Mouse (Mus musculus): ENCODE measurements around the gene Rere. TPM values are rescaled to one million over a fixed set of nuclear protein-coding genes. Genes with fewer than 3 reads are reported as not detected.

Gene Rere
- total RNA-seq, 2 experiments from 2014 or later, result 98.6 to 106 TPM

DNA sequence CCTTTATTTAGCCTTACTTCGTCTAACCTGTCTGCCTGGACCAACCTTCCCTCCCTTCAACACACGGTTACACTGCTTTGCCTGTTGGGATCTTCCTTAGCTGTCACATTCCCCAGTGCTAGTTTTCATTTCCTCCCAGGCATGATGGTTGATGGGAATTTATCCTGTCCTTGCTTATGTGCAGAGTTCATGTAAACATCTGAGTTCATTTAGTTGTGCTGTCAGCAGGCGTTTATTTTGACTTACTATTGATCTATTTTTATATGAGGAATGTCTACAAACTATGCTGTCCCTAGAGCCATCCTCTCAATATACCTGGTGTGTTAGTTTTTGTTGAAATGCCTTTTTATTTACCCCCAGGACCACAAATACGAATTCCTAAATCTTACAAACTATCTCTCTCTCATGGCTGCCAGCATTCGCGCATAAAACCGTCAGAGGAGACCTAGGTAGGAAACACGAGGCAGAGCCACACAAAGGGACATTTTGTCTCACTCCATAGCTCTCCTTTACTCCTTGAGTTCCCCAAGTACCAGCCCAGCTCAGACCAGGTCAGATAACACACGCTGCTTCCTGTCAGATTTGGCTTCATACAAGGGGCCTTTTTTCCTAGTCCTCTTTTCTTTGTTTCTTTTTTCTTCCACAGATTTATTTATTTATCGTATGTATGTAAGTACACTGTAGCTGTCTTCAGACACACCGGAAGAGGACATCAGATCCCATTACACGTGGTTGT lies 173.3 kb downstream of the Rere start:
- DNase-seq, result no peak
- intact Hi-C loops (cut with DNase I), result no loop called here

DNA sequence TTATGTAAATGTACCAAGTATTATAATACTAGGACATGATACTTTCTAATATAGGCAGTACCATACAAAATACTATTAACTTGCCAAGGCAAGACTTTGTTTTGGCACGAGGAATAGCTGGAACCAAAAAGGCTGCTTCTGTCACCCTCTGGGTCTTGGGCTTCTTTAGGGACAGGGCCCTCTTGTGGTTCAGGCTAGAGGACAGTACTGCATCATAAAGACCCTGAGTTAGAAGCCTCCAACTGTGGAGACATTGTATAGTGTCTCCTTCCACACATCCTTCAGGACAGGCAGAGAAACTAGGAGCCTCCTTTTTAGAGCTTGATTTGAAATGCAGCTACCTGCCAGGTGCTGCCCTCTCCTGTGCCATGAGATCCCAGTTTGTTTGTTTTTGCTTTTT lies 174.3 kb downstream of the Rere start:
- no peak for DNase-seq
- intact Hi-C loops (cut with DNase I), result no loop called here

DNA sequence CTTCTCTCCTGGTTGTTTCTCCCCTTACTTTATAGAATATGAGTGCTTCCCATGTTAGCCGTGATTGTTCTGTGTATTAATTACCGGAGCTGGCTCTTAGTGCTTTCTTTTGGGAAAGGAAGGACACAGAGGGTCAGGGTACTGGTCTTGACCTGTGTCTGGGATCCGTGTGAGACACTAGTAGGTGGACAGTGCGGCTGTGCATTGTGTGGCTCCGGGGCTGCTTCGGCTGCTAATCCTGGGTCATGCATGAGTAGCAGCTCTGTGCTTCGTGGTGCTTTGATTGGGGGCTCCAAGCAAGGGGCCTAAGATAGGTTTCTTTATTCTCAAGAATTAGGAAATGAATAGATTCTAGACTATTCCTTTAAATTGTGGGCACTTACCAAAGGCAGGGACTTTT lies 175.0 kb downstream of the Rere start:
- no peak for DNase-seq
- intact Hi-C loops (cut with DNase I), result no loop called here

DNA sequence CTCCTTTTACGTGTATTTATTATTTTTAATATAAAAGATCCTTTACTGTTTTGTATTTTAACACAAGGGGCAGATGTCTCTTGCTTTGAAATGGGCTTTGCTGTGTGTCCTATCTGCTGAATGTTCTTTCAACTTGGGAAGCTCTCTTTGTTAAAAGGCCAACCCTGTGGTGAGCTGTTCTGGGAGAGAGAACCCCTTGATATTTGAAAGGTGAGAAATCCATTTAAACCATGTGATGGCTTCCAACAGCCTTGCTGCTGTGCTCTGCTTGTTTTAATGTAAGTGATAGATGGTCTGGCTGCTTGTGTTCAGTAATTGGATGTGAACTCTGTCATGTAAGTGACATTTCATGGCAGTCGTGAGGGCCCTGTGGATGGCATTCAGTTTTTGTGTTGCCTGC lies 175.4 kb downstream of the Rere start:
- intact Hi-C loops (cut with DNase I), result no loop called here
- DNase-seq, result no peak

DNA sequence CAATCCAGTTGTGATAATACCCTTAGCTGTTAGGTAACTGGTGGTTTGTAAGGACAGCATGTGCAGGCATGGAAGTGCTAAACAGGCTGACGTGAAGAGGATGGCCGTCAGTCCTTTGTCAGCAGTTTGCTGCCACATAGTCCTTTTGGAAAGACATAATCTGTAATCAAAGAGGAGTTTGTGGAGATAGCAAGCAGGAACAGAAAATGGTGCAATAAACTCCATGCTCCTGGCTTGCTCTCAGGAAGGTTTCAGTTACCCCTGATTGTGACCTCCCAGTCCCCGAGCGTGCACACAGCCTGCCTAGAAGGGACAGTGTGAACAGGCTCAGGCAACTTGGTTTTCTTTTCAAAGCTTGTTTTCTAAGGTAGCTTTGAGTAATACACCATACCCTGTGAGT lies 175.9 kb downstream of the Rere start:
- DNase-seq, result no peak
- intact Hi-C loops (cut with DNase I), result no loop called here

DNA sequence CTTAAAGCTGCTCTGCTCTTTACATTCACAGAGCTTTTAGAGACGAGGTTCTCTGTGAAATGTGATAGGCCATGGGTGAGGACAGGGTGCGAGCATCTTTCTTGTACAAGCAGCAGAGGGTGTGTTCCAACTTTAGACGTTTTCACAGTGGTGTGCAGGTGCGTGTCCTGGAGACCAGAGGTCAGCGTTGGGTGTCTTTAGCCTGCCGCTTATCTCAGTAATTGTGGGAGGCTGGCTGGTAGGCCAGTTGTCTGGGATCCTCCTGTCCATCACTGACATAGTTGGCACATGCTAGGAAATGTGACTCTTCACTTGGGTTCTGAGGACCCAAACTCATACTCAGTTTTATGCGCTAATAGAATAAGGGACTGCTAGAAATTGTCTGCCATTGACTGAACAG lies 176.3 kb downstream of the Rere start:
- no peak for DNase-seq
- intact Hi-C loops (cut with DNase I), result no loop called here

DNA sequence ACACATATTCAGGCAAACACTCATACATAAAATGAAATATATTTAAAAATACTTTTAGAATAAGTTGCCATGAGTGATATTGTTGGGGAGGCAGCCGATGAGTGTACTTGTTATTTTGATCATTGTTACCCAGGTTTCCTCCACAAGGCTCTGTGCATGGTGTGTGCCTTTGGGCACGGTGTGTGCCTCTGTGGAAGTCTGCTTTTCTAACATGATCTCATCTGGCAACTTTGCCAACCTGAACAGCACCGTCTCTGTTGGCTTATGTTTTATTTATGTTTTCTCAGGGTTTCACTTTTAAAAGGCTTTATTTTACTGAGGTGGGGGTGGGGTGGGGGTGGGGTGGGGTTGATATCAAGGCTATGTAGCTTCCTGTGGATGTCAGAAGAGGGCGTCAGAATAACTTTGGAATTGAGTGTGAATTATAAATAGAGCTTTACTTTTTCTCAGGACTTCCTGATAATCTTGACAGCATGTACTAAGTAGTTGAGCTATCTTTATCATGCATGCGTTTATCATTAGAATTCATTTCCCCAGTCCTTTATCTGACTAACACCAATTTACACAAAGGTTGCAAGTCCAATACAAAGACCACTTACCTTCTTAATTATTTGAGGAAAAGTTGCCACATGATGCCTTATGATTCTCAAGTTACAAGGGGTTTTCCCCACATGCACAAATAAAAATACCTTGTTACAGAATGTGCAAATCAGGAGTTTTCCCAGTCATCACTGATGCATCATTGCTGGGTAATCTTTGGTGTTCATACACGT lies 177.8 kb downstream of the Rere start:
- DNase-seq, result no peak
- intact Hi-C loops (cut with DNase I), result no loop called here

DNA sequence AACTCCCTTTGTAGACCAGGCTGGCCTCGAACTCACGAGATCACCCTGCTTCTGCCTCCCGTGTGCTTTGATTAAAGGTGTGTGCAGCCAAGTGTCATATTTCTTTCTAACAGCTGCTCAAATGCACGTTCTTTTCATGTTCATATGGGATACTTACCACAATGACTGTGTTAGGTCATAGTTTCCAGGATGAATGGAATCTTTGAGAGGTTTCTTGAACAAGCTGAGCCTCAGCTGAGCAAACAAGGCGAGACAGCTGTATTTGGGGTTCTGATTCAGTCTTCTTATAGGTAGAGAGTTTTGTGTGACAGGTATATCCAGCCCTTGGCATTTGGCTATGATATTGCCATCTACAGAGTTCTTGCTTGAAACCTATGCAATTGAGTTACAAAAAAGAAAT lies 179.0 kb downstream of the Rere start:
- intact Hi-C loops (cut with DNase I), result loop anchor here (10.0 kb wide), 1 partner anchor 176 kb away; the partner anchor contains the start of gene Rere

DNA sequence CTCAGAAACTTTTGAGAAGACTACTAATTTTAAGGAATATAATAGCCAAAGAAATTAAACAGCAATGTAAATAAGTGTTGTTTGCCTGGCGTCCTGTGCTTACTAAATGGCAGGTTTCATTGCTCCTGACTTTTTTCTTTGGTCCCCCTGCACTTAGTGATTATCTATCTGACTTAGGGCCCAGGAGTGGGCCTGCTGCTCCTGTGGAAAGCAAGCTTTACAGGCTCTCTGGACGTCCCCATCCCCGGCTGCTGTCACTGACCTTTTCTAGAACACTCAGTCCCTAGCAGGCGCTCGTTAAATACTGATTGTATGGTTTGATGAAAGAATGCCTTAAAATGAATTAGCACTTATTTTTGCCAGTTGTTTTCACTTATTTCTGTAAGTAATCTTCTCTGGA lies 179.6 kb downstream of the Rere start:
- no peak for DNase-seq
- intact Hi-C loops (cut with DNase I), result loop anchor here (10.0 kb wide), 1 partner anchor 176 kb away; the partner anchor contains the start of gene Rere

More for the DNA sequence above, 179.0 kb downstream of the Rere start:
- DNase-seq, result no peak

DNA sequence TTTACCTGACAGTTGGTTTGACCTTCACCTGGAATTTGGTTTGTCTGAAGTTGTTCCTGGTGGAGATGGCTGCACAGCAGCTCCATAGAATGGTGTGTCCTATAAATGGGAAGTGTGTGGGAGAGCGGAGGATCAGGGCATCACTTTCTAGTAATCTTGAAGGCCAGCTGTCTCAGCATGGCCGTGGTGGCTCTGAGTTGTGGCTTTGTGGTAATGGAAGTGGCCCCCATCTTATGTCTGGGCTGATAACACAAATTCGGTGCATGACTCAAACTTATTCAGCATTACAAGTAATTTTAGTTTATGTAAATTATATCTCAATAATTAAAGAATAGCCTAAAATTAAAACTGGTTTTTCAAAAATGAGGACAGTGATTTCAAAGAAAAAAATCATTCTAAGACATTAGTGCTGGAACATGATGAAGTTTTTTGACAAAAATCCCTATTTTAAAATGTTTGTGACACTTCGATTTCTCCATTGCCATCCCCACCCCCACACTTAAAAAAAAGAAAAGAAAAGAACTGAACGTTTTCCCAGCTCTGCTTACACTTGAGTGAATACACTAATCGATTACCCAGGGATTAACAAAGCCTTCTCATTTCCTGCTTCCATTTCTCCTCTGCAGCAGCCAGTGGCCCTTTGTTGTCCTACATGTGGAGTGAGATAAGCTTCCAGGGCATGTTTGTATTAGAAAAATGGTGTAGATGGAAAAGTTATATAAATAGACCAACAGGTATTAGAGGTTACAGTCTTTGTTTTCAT lies 180.2 kb downstream of the Rere start:
- DNase-seq, result no peak
- intact Hi-C loops (cut with DNase I), result loop anchor here (10.0 kb wide), 1 partner anchor 177 kb away; the partner anchor contains the start of gene Rere

DNA sequence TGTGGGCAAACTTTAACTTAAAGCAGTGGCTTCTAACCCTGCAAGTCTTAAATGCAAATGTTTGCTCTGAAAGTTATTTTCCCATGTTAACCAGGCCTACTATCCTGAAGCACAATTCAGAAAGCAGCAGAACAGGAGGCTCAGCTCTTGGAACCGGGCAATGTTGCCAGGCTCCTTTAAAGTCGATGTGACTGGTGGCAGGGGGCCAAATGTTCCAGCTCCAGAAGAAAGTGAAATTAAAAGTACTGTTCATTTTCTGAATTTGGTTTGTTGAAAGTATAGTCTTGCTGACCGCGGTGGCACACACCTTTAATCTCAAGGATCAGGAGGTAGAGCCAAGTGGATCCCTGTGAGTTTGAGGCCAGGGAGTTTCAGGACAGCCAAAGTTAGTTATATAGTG lies 180.9 kb downstream of the Rere start:
- DNase-seq, result peak; percentile 78
- intact Hi-C loops (cut with DNase I), result loop anchor here (10.0 kb wide), 1 partner anchor 178 kb away; the partner anchor contains the start of gene Rere

DNA sequence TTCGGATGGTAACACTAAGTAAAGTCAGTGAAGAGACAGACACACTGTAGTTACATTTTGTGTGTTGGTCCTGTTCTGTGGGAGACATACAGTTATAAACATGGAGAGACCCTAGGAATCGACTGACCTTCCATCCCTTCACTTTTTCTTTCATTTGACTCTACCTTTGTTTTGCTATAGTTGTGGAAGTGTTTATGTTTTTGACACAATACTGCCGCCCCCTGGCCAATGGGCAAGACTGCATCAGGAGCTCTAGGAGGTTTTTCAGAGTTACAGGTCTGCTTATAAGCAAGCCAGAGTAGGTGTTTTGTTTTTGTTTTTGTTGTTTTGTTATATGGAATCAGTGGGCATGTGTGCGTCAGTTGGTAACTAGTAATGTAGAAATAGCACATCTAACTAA lies 184.3 kb downstream of the Rere start:
- intact Hi-C loops (cut with DNase I), result loop anchor here (5.0 to 10.0 kb wide), 3 partner anchors 118 to 208 kb away; partner anchors contain the start of gene Rere
- peak; percentile 65 for DNase-seq

DNA sequence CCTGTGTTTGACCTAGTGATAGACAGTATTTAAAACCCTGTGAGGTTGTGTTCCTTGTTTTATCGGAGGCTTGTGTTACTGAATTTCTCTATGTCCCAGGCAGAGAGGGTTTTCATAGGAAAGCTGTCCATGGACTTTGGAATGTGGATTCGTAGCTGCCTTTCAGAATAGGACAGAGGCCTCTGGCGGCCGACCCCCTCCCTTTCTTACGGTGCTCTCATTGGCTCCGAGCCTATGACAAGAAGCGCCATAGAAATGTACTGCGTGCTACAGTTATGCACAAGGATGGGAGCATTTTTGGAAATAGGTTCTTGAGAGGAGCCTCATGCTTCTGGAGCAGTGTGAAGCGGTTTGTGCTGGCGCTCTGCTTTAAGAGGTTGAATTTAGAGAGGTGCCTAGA lies 187.8 kb downstream of the Rere start:
- no peak for DNase-seq
- intact Hi-C loops (cut with DNase I), result loop anchor here (5.0 to 10.0 kb wide), 3 partner anchors 122 to 212 kb away; partner anchors contain the start of gene Rere

DNA sequence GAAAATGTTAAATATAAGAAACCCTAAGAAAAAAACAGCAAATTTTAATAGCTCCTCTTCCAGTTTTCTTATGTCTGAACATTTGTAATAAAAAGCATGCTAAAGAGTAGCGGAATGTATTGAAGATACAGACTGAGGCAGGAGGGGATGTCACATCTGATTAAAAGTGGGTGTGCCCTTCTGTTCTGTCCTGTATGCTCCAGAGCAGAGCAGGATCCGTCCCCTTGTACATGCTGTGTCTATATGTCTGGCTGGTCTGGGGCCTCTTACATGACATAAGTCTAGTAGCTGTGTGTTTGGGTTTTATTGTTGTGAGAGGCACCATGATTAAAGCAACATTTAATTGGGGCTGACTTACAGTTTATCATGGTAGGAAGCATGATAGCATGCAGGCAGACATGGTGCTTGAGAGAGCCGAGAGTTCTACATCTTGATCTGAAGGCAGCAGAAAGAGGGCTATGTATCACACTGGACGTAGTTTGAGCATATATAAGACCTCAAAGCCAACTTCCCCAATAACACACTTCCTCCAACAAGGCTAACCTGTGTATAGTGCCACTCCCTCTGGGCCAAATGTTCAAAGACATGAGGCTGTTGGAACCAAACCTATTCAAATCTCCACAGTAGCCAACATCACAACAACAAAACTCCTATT lies 189.4 kb downstream of the Rere start:
- intact Hi-C loops (cut with DNase I), result no loop called here

DNA sequence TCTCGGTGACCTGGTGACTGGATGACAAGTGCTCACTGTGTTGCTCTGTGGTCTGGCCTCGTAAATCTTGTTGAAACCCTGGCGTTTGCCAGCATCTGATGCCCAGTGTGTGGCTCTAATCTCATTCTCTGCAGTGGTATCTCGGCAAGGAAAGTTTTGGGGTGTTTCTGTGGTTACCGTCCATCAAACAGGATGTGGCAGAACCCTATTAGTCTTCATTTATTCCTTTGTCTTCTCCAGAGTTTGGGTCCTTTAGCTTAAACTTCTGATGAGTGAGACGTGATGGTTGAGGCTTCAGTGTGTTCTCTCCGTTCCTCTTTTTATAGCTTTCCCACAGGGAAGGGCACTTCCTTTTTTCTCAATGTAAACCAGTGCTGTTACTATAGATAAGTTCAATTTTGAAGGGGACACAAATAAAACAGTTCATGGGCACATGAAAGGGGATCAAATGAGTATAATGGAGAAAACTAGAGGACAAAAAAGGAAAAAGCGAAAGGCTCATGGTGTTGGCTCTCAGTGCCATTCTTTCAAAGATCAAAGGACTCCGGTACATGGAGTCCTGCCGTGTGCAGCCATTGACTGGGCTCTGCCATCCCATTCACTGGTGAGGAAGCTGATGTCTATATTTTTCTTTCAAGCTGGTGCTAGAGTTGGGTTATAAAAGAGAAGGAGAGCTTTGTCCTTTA lies 191.4 kb downstream of the Rere start:
- DNase-seq, result no peak
- intact Hi-C loops (cut with DNase I), result no loop called here

More for the DNA sequence above, 189.4 kb downstream of the Rere start:
- no peak for DNase-seq

DNA sequence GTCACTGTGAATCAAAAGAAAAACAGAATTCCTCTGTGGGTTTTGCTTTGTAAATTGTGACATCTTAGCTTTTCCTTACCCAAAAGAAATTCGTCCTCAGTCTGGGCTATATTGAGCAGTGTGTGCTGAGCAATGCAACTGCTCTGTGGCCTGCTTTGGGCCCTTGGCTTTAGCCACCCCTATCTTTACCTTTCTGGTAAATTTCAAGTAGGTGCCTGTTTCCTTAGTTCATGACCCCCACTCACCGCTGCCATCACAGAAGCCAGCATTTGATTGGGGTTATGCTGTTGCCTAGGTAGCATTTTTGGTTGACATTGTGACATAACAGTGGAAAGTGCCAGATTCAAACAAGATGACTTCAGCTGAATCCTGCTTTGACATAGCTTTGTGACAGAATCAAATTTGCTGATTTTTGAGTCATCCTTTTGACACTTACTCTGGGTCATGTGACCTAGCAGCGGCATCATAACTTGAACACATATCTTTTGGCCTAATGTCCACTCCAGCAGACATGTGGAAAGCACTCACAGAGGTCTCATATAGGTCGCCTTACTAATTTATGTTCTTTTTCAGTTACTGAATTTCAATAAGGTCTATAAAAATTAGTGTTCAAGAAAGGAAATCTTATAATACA lies 192.1 kb downstream of the Rere start:
- no peak for DNase-seq
- intact Hi-C loops (cut with DNase I), result no loop called here

DNA sequence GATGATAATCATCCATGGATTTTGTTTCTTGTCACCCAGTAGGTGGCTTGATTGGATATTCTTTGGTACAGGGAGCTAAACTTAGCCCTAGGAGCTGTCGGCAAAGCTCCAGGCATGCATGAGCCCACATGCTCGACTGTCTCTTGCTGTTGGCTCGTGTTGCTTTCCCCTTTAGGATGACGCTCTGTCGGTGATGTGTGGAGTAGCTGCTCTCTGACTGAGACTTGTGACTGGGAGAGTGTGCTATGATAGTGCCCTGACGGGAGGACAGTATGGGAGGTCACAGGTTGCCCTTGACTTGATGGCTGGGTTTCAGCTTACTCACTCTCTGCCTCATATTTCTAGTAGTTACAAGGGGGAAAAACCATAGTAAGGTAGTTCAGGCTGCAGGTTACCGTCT lies 192.6 kb downstream of the Rere start:
- intact Hi-C loops (cut with DNase I), result no loop called here
- no peak for DNase-seq

DNA sequence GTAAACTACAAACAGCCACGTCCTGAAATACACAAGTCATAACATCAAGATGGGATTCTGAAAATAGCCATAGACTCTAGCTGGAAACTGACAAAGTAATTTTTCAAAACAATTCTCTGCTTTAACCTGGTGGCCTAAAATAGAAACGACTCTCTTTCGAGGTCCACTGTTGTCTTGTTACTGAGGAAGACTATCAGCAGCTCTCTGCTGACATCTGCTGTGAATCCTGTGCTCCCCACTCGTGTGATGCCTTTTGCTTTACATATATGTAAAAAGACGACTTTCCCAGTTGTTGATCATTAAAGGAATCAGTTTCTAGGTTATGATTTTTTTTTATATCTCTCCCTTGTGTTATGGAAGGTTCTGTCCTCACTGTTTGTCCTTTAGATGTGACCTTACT lies 194.8 kb downstream of the Rere start:
- intact Hi-C loops (cut with DNase I), result no loop called here
- no peak for DNase-seq

DNA sequence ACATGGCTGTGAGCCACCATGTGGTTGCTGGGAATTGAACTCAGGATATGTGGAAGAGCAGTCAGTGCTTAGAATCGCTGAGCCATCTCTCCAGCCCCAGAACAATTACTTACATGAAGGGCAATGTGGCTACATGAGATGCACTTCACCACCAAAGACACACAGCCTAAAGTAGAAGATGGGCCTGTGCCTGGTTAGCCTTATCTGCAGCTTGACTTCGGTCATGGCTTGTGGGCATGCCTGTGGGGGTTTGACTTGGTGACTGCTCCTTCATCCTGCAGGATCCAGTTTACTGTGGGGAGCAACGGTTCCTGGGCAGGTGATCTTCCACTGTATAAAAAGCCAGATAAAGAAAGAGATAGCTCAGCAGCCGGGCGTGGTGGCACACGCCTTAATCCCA lies 196.6 kb downstream of the Rere start:
- DNase-seq, result no peak
- intact Hi-C loops (cut with DNase I), result no loop called here

Data from left cerebral cortex, postnatal 4 days (tissue).